Mouse (Mus musculus): ENCODE measurements around the gene Rsph9. TPM values are rescaled to one million over a fixed set of nuclear protein-coding genes. Genes with fewer than 3 reads are reported as not detected.
A peak's percentile ranks its signal among the peaks of the same experiment; 100 is the strongest.

Rsph9 gene
- polyA plus RNA-seq, 1 experiment from 2014 or later: 14.6 TPM

DNA sequence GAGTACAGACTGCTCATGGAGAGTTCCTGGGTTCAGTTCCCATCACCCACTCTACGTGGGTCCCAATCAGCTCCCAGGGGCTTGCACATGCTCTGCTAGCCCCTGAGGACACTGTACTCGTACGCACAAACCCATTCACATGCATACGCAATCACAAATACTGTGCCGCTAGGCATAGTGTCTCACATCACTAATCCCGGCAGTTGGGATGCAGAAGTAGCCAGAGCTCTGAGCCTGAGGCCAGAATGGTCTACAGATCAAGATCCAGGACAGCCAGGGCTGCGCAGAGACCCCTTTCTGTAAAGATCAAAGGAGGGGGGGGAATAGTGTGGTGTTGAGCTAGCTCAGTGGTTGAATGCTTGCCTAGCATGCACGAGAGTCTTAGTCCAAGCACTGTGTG lies 13.1 kb upstream of the Rsph9 start:
- no peak for ATAC-seq (replicated peaks; ENCODE audit: low FRiP score, low TSS enrichment, low read depth)
- 89% methylated on average over 8 of the region's 8 CpGs for WGBS

GRCm38 (mm10) chr17:46156680-46157079 lies 12.7 kb upstream of the Rsph9 start:
- ATAC-seq (replicated peaks; ENCODE audit: low FRiP score, low TSS enrichment, low read depth): no peak
- no peaks in the 10 kb centered on the region; the same call in 1 of the 2 replicates for H3K36me3 ChIP-seq (ENCODE audit: control insufficient read depth, insufficient read depth, low read length)
- H3K4me3 ChIP-seq (ENCODE audit: low read depth, low read length): no peak overlapping the region
- 81% methylated on average over 5 of the region's 5 CpGs for WGBS
- no peak overlapping the region for H3K4me2 ChIP-seq (ENCODE audit: low read length)
- H3K27me3 ChIP-seq (replicated peaks; ENCODE audit: control insufficient read depth, insufficient read depth, low read length): no peaks in the 10 kb centered on the region
- peaks cover 12% of the 10 kb centered on the region for H3K4me1 ChIP-seq (replicated peaks; ENCODE audit: control insufficient read depth, insufficient read depth, low read length)
- no peak overlapping the region for H3K27ac ChIP-seq (ENCODE audit: low read depth)
- DNase-seq (ENCODE audit: low spot score): no peak
- no peaks in the 10 kb centered on the region for H3K9me3 ChIP-seq (ENCODE audit: control insufficient read depth, low read length)
- H3K9ac ChIP-seq (ENCODE audit: low read length): no peak overlapping the region

More for the DNA sequence above, 13.1 kb upstream of the Rsph9 start:
- Histone ChIP-seq H3K9ac (ENCODE audit: low read length) (no peak overlapping the region), H3K27me3 (replicated peaks; ENCODE audit: control insufficient read depth, insufficient read depth, low read length) (no peaks in the 10 kb centered on the region), H3K36me3 (ENCODE audit: control insufficient read depth, insufficient read depth, low read length) (no peaks in the 10 kb centered on the region), H3K4me1 (replicated peaks; ENCODE audit: control insufficient read depth, insufficient read depth, low read length) (peaks cover 17% of the 10 kb centered on the region), H3K27ac (ENCODE audit: low read depth) (no peak overlapping the region), H3K9me3 (ENCODE audit: control insufficient read depth, low read length) (no peaks in the 10 kb centered on the region), H3K4me3 (ENCODE audit: low read depth, low read length) (no peak overlapping the region), H3K4me2 (ENCODE audit: low read length) (no peak overlapping the region)
- no peak for DNase-seq (ENCODE audit: low spot score)

DNA sequence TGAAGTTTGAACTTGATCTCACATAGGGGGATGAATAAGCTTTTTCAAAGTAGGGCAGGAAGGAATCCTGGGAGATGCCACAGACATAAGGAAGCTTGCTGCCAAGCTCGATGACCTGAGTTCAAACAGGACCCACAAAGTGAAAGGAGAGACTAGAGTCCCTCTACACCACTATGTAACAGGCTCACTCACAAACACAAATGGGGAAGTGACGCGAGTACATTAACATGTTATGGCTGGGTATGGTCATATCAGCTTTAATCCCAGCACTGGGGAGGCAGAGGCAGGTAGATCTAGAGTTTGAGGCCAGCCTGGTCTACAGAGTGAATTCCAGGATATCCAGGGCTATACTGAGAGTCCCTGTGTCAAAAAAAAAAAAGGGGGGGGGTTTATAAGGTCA lies 10.3 kb upstream of the Rsph9 start:
- Histone ChIP-seq H3K4me3 (ENCODE audit: low read depth, low read length) (no peak overlapping the region), H3K4me1 (replicated peaks; ENCODE audit: control insufficient read depth, insufficient read depth, low read length) (peaks cover 7% of the 10 kb centered on the region), H3K9ac (ENCODE audit: low read length) (no peak overlapping the region), H3K27me3 (replicated peaks; ENCODE audit: control insufficient read depth, insufficient read depth, low read length) (no peaks in the 10 kb centered on the region), H3K27ac (ENCODE audit: low read depth) (no peak overlapping the region), H3K4me2 (ENCODE audit: low read length) (no peak overlapping the region), H3K9me3 (ENCODE audit: control insufficient read depth, low read length) (no peaks in the 10 kb centered on the region), H3K36me3 (ENCODE audit: control insufficient read depth, insufficient read depth, low read length) (peaks cover 6% of the 10 kb centered on the region; the same call in 1 of the 2 replicates)
- ATAC-seq (replicated peaks; ENCODE audit: low FRiP score, low TSS enrichment, low read depth) (no peak), DNase-seq (ENCODE audit: low spot score) (no peak)
- 92% methylated on average over 3 of the region's 3 CpGs for WGBS

GRCm38 (mm10) chr17:46152847-46153782 lies 9.1 kb upstream of the Rsph9 start, which contains the start of gene Mad2l1bp:
TSS of gene Mad2l1bp (minus strand) at chr17:46153553.
- Histone ChIP-seq H3K27me3 (replicated peaks; ENCODE audit: control insufficient read depth, insufficient read depth, low read length) (no peaks in the 10 kb centered on the region), H3K4me1 (replicated peaks; ENCODE audit: control insufficient read depth, insufficient read depth, low read length) (peaks cover 7% of the 10 kb centered on the region), H3K4me2 (ENCODE audit: low read length) (peak within 1 kb of the TSS; percentile 94), H3K9ac (ENCODE audit: low read length) (peak within 1 kb of the TSS; percentile 67), H3K9me3 (ENCODE audit: control insufficient read depth, low read length) (no peaks in the 10 kb centered on the region), H3K36me3 (ENCODE audit: control insufficient read depth, insufficient read depth, low read length) (peaks cover 18% of the 10 kb centered on the region), H3K4me3 (ENCODE audit: low read depth, low read length) (peak within 1 kb of the TSS; percentile 80), H3K27ac (ENCODE audit: low read depth) (peak within 1 kb of the TSS; percentile 69; the same call in 1 of the 2 replicates)
- 5% methylated on average over 33 of the region's 33 CpGs for WGBS
- DNase-seq (ENCODE audit: low spot score) (peak; percentile 84), ATAC-seq (replicated peaks; ENCODE audit: low FRiP score, low TSS enrichment, low read depth) (peak; percentile 91)

DNA sequence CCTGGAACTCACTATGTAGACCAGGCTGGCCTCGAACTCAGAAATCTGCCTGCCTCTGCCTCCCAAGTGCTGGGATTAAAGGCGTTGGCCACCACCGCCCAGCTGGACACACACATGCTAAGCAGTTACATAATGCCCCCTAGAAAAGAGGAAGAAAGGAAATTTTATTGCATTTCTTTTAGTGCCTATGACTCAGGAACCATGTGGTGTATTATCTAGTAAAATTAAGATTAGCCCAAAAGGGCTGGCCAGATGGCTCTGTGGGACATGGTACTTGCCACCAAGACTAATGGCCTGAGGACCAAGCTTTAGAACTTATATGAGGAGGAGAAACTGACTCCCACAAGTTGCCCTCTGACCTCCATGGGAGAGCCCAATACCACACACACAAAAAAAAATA lies 4.1 kb downstream of the Rsph9 start:
- Histone ChIP-seq H3K9me3 (ENCODE audit: control insufficient read depth, low read length) (no peaks in the 10 kb centered on the region), H3K27me3 (replicated peaks; ENCODE audit: control insufficient read depth, insufficient read depth, low read length) (no peaks in the 10 kb centered on the region), H3K4me3 (ENCODE audit: low read depth, low read length) (no peak overlapping the region), H3K4me1 (replicated peaks; ENCODE audit: control insufficient read depth, insufficient read depth, low read length) (peaks cover 6% of the 10 kb centered on the region; the same call in 1 of the 2 replicates), H3K9ac (ENCODE audit: low read length) (no peak overlapping the region), H3K27ac (ENCODE audit: low read depth) (no peak overlapping the region), H3K4me2 (ENCODE audit: low read length) (no peak overlapping the region), H3K36me3 (ENCODE audit: control insufficient read depth, insufficient read depth, low read length) (no peaks in the 10 kb centered on the region)
- DNase-seq (ENCODE audit: low spot score): no peak
- ATAC-seq (replicated peaks; ENCODE audit: low FRiP score, low TSS enrichment, low read depth): no peak
- WGBS: 83% methylated on average over 3 of the region's 3 CpGs

- DNase-seq (ENCODE audit: low spot score) (no peak), ATAC-seq (replicated peaks; ENCODE audit: low FRiP score, low TSS enrichment, low read depth) (no peak)
Measured at GRCm38 (mm10) chr17:46138563-46139236, 5.3 kb downstream of the Rsph9 start.

DNA sequence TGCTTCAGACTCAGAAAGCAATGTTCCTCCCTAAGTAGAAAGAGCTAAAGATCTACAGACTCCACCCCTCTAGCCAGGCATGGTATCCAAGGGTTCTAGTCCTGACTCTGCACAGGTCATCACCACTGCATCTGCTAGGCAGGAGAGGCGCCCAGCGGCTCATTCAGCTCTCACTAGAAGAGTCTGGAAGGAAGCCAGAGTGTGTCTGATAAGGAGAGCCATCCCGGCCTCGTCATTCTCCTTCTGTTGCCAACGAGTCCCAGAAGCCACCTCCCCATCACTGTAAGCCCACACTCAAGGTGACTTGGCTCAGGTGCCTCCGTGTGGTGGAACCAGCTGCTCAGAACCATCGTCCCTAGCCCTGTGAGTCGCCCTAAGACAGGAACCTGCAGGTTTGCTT lies 11.2 kb downstream of the Rsph9 start:
- Histone ChIP-seq H3K27ac (ENCODE audit: low read depth) (no peak overlapping the region), H3K27me3 (replicated peaks; ENCODE audit: control insufficient read depth, insufficient read depth, low read length) (no peaks in the 10 kb centered on the region), H3K9me3 (ENCODE audit: control insufficient read depth, low read length) (no peaks in the 10 kb centered on the region), H3K4me3 (ENCODE audit: low read depth, low read length) (no peak overlapping the region), H3K9ac (ENCODE audit: low read length) (no peak overlapping the region), H3K4me1 (replicated peaks; ENCODE audit: control insufficient read depth, insufficient read depth, low read length) (no peaks in the 10 kb centered on the region), H3K4me2 (ENCODE audit: low read length) (no peak overlapping the region), H3K36me3 (ENCODE audit: control insufficient read depth, insufficient read depth, low read length) (peaks cover 27% of the 10 kb centered on the region)
- DNase-seq (ENCODE audit: low spot score) (no peak), ATAC-seq (replicated peaks; ENCODE audit: low FRiP score, low TSS enrichment, low read depth) (no peak)
- 65% methylated on average over 8 of the region's 8 CpGs for WGBS

More at GRCm38 (mm10) chr17:46138563-46139236, 5.3 kb downstream of the Rsph9 start:
- Histone ChIP-seq H3K4me1 (replicated peaks; ENCODE audit: control insufficient read depth, insufficient read depth, low read length) (peaks cover 6% of the 10 kb centered on the region; the same call in 1 of the 2 replicates), H3K27ac (ENCODE audit: low read depth) (no peak overlapping the region), H3K27me3 (replicated peaks; ENCODE audit: control insufficient read depth, insufficient read depth, low read length) (no peaks in the 10 kb centered on the region), H3K36me3 (ENCODE audit: control insufficient read depth, insufficient read depth, low read length) (no peaks in the 10 kb centered on the region), H3K9me3 (ENCODE audit: control insufficient read depth, low read length) (no peaks in the 10 kb centered on the region), H3K9ac (ENCODE audit: low read length) (no peak overlapping the region), H3K4me3 (ENCODE audit: low read depth, low read length) (no peak overlapping the region), H3K4me2 (ENCODE audit: low read length) (no peak overlapping the region)
- 76% methylated on average over 8 of the region's 8 CpGs for WGBS

GRCm38 (mm10) chr17:46132058-46132718 lies 11.8 kb downstream of the Rsph9 start:
- no peak overlapping the region for H3K27ac ChIP-seq (ENCODE audit: low read depth)
- peak; percentile 95 for DNase-seq (ENCODE audit: low spot score)
- ATAC-seq (replicated peaks; ENCODE audit: low FRiP score, low TSS enrichment, low read depth): peak; percentile 56
- H3K27me3 ChIP-seq (replicated peaks; ENCODE audit: control insufficient read depth, insufficient read depth, low read length): no peaks in the 10 kb centered on the region
- no peaks in the 10 kb centered on the region for H3K4me1 ChIP-seq (replicated peaks; ENCODE audit: control insufficient read depth, insufficient read depth, low read length)
- no peaks in the 10 kb centered on the region for H3K9me3 ChIP-seq (ENCODE audit: control insufficient read depth, low read length)
- 15% methylated on average over 12 of the region's 12 CpGs for WGBS
- H3K4me3 ChIP-seq (ENCODE audit: low read depth, low read length): no peak overlapping the region
- no peak overlapping the region for H3K9ac ChIP-seq (ENCODE audit: low read length)
- H3K36me3 ChIP-seq (ENCODE audit: control insufficient read depth, insufficient read depth, low read length): peaks cover 34% of the 10 kb centered on the region
- H3K4me2 ChIP-seq (ENCODE audit: low read length): no peak overlapping the region
